Mouse (Mus musculus) urinary bladder, postnatal 4 days (tissue): ENCODE data around the gene Mymx.

Source experiments
- DNase-seq, 2 experiments: peaks; one replicate each; pipeline ENCODE4 v3.0.0; 2021 to 2022; ENCODE audit warnings: low spot score in 2 of 2

Gene Mymx

DNA sequence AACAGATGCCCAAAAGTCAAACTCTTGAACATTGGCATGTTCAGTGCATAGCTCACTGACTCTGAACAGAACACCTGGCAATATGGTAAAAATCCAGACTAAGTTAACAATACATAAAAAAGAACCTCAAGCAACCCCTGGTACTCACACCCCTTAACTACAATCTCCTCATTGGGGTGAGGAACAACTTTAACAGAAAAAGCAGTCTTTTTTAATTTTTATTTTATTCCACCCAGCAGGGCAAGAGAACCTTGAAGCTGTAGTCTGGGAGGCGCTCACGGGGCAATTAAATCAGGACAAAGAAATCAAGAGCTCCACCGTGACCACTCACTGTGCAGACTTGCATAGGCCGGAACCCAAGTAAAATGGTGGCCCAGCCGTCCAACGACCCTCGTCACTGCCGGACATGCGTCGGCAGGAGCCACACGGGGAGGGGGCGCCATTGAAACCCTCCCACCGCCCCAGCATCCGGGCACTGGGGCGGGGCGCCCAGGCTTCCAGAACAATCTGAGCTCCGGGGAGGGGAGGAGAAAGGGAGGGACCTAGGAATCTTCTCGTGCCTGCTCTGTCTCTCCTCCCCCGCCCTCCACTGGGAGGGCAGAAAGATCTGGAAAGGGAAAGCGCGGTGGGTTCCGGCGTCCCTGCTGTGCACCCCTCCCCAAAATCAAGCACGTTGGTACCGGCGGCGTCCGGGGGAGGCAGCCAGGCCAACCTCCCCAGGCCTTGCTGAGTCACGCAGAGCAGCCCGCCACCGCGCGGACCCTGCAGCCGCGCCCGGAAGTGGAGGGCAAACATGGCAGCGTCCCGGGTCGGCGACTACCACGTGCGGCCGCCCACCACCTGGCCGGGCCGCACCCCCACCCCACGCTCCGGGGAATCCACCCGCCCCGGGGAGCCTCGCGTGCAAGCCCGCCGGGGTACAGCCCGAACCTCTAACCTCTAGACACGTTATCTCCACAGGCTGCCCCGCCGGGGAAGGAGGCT lies 29.5 kb downstream of the Mymx start:
- DNase-seq: peak; percentile 77 to 78

DNA sequence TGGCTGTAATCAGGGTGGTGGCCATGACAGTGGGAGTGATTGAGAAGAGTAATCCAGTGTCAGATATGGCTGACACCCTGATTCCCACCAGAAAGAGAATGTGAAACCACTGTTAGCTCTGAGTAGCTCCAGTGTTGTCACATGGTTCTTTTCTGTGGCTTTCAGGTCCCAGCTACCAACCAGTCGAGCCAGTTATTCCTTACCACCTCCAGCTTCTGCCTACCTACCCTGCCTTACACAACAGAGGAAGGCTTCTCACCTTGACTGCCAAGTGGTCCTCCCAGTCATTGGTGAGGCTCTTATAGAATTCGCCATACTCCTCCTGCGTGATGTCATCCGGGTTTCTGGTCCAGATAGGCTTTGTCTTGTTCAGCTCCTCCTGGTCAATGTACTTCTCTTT lies 31.9 kb downstream of the Mymx start:
- DNase-seq: no peak

DNA sequence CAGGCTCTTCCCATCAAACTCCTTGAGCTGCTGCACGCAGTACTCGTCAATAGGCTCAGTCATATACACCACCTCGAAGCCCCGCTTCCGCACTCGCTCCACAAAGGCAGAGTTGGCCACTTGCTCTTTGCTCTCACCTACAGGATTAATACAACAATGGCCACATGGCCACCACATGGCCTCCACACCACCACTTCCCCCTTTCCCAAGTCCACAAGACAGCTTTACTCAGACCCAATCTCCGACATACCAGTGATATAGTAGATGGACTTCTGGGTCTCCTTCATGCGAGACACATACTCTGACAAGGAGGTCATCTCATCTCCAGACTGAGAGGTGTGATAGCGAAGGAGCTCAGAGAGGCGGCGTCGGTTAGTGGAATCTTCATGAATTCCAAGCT lies 32.9 kb downstream of the Mymx start:
- no peak for DNase-seq

DNA sequence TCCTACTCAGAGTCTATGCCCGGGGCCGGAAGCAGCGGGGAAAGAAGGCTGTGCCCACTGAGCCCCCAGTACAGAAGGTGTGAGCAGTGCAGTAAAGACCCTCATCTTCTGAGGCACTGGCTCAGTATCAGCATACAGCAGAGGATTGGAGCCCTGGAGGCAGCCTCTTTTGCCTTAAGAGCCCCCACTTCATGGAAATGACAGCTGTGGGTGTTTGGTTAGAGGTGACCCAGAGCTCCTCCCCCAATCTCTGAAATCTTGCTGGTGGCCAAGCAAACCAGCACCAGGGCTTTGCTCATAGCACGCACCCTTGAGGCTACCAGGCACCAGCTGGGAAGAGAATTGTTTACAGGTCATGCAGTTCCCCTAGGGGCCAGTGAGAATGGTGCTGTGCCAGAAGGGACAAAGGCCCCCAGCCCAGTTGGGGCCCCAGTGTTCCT lies 34.7 kb downstream of the Mymx start:
- no peak for DNase-seq

DNA sequence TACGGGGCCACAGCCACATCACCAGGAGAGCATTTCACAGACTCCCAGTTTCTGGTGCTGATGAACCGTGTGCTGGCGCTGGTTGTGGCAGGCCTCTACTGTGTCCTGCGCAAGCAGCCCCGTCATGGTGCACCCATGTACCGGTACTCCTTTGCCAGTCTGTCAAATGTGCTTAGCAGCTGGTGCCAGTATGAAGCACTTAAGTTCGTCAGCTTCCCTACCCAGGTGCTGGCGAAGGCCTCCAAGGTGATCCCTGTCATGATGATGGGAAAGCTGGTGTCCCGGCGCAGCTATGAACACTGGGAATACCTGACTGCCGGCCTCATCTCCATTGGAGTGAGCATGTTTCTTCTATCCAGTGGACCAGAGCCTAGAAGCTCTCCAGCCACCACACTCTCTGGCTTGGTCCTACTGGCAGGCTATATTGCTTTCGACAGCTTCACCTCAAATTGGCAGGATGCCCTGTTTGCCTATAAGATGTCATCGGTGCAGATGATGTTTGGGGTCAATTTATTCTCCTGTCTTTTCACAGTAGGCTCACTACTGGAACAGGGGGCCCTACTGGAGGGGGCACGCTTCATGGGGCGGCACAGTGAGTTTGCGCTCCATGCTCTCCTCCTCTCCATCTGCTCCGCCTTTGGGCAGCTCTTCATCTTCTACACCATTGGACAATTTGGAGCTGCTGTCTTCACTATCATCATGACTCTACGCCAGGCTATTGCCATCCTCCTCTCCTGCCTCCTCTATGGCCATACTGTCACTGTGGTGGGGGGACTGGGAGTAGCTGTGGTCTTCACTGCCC lies 35.3 kb downstream of the Mymx start:
- DNase-seq: no peak

DNA sequence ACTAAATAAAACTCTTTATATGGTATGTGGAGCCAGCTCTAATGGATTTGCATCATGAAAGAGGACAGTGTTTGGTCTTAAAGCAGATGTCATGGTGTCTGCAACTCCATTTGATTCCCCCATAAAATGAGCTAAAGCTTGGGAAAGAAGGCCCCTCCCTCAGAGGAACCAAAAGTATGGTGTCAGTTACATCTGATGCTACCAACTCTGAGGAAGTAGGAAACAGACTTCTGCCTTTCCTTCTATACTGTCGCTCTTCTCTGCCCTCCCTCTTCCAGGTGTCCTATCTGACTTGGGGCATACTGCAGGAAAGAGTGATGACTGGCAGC lies 35.9 kb downstream of the Mymx start:
- DNase-seq: no peak

DNA sequence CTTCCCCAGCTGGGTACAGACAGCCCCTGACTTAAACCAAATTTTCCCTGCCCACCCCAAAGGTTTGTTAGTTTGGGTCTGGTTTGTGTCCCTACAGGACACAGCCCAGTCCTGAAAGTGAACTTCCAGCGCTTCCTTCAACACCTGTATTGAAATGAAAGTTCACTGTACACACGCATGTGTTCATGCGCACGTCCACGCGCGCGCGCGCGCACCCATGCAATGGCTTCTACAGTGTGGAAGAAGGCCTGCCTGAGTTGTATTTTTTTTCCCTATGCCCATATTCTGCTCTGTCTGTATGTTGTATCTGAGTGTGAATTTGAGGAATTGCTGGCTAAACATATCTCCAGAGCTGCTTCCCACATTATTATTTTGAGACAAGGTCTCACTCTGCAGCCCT lies 36.8 kb downstream of the Mymx start:
- no peak for DNase-seq

DNA sequence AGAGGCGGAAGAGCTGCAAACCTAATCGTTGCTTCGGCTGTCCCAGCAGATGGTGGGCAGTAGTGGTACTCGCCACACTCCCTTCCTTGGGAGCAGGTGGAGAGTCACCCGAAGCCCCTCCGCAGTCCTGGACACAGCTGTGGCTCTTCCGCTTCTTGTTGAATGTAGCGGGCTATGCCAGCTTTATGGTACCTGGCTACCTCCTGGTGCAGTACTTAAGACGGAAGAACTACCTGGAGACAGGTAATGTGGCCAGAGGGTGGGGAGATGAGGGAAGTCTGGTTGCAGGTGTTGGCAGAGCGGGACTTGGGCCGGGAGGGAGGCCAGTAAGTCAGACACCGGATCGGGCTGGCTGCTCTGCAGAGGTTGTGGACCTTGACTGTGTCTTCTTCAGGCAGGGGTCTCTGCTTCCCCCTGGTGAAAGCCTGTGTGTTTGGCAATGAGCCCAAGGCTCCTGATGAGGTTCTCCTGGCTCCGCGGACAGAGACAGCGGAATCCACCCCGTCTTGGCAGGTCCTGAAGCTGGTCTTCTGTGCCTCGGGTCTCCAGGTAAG lies 37.3 kb downstream of the Mymx start:
- no peak for DNase-seq

DNA sequence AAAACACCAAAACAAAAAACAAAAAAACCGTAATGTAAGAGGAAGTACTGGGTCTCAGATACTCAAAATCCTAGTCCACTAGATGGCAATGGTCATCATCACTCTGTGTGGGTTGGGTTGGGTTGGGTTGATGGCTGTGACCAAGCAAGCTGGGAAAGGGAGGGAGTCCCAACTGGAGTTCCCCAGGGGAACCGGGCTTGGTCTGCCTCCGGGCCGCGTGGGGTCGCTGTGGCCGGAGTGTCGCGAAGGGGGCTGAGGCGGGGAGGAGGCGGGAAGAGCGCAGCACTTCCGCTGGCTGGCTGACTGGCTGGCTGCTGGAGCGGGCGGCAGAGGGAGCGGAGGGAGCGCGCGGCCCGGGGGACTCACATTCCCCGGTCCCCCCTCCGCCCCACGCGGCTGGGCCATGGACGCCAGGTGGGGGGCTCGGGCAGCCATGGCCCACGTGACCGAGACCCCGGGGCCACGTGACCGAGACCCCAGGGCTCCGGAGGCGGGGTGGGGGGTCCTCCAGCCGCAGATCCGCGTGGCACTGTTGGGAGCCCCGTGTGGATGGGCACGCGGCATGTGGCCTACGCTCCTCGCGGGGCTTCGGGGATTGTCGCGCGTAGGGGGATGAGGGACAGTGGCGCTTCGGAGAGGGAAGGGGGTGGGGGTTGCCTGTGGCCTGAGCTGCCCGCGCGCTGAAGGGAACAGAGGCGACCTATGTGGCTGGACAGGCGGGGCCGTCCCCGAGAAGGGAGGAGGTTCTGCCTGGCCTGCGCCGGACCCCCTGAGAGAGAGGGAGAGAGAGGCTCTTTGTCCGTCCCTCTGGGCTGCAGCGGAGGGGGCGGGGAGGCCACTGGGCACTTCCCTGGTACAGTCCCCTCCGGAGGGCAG lies 38.0 kb downstream of the Mymx start, which contains the start of gene Slc35b2:
Gene Slc35b2, plus strand, starts transcription at position 220 of the 876 bp plus-strand sequence.
- DNase-seq: peak; percentile 94 to 96

DNA sequence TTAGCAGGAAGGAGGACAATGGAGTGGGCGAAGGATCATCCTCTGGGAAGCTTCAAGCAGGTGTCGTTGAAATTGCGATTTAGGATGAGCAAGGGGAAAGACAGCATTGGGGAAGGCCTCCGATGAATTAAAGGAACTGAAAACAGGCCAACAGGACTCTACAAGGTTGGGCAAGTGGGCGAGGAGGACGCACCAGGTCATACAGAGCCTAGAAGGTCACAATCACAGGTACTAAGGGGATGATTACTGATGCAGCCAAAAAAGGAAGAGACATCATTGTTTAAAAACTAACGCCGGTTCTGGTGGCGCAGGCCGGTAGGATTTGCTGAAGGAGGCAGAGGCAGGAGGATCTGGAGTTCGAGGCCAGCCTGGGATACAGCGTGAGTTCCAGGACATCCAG lies 38.7 kb downstream of the Mymx start:
- DNase-seq: no peak

DNA sequence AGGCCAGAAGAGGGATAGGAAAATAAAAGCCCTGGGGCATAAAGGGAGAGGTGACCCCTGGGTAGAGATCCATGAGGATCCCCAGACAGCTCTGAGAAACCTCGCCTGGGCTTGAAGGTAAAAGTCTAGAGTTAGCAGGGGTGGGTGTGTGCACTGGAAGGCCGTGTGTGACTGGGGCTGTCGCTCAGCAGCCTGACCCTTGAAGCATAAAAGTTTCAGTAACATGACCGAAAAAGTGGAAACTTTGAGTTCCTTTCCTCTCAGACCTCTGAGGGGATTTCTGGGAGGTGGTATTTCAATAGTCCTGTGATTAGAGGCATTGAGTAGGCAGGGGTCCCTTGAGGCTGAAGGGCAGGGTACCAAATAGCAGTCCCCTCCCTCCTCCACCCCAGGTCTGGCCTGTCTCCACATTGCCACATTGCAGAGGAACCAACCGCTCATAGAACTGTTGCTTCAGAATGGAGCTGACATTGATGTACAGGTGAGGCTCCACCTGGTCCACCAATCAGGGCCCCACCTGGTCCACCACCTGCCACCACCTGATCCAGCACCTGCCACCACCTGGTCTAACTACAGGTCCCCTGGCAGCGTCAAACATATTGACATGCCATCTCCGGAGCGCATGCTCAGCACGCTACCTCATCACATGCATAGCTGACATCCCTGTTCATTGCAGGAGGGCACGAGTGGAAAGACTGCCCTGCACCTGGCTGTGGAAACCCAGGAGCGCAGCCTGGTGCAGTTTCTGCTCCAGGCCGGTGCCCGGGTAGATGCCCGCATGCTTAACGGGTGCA lies 42.0 kb downstream of the Mymx start:
- no peak for DNase-seq

DNA sequence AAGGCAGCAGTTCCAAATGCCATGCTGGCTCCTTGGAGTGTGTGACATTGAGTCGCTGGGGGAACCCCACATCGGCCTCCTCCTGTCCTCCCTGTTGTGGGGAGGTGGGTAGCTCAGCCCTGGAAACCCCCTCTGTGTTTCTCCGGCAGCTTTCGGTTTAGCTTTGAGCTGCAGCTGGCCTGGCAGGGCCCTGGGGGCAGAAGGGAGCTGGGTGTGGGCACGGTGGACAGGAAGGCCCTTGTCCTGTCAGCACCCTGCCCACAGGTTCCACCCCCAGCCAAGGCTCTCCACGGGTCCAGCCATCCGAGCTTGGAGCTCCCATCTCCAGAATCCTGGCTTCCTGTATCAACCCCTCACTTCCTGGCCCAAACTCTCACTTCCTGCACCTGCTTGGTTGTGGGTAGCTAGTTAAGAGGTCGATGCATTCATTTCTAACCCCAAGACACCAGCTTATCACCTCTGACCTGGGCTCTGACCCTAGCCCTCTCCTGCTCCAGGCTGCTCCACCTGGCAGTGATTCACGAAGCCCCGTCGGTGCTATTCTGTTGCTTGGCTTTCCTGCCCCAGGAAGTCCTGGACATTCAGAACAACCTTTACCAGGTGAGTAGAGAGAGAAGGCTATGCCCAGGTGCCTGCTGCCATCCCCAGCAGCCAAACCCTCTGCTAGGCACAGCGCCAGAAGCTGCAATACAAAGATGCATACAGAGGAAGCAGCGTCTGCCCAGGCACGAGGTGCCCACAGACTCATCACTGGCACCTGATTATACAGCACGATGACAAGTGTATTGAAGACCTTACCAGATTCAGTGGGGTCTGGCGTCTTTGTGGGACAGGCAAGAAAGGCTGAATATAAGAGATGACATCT lies 43.7 kb downstream of the Mymx start:
- DNase-seq: no peak

DNA sequence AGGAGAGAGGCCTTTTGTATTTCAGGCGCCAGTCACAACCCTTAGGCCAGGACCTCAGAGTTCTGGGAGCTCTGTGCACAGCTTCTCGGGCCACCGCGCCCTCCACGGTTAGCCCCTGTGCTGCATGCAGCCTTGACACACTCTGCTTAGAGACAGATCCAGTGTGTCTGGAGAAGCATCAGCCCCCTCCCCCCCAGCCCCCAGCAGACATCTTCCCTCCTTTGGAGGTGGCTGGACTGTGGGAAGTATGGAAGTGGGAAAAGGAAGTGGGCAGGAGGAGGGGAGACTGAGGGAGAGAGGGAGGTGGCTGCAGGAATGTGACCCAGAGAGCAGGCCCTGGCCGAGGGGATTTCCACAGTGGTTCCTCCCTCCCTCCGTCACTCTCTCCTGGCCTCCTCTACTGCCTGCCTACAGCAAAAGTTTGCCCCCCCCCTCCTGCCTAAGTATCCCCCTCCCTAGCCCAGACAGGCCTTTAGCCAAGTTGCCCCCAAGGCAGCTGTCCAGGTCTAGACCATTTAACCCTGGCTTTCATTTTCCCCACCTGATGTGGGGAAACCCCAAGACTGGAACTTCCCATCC lies 44.6 kb downstream of the Mymx start:
- no peak for DNase-seq

DNA sequence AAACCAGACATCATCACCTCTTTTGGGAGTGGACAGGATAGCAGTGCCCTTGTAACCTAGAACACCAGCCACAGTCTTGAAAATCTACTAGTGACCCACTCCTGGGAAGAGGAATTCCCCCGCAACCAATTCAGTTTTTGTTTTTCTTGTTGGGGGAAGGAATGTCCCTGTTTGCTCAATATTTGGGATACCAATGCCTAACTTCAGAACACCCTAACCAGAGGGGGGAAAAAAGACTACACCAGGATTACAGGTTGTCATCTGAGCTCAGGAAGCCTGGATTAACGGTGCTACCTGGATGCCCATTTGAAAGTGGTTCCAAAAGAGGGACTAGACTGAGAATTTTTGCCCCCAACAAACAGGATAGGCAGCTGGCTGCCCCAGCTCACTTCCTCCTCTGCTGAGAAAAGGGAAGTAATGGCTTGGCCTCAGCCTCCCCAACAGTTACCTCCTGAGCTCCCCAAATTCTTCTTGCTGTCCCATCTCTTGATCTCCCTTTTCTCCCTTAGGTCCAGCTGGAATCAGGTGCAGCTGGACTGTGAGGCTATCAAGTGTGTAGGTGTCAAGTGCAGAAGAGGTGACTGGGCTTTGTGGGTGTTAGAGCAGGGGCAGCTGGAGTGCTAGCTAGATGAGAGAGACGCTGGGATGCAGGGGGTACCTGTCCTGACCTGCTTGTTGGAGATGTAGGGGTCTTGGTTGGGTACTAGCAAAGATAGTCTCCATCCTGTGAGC lies 45.2 kb downstream of the Mymx start:
- no peak for DNase-seq

DNA sequence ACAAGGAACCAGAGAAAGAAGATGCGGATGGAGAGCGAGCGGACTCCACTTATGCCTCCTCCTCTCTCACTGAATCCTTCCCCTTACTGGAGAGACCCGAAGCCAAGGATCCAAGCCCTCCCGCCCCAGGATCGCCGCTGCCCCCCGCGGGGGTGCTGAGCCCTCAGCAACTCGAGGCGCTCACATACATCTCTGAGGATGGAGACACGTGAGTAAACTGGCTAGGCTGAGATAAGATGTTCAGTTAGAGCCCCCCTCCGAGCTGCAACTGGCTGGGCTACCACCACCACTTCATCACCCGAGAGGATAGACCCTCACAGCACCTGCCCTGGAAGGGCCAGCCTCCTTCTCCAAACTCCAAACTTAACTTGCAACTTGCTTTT lies 45.8 kb downstream of the Mymx start:
- no peak for DNase-seq

DNA sequence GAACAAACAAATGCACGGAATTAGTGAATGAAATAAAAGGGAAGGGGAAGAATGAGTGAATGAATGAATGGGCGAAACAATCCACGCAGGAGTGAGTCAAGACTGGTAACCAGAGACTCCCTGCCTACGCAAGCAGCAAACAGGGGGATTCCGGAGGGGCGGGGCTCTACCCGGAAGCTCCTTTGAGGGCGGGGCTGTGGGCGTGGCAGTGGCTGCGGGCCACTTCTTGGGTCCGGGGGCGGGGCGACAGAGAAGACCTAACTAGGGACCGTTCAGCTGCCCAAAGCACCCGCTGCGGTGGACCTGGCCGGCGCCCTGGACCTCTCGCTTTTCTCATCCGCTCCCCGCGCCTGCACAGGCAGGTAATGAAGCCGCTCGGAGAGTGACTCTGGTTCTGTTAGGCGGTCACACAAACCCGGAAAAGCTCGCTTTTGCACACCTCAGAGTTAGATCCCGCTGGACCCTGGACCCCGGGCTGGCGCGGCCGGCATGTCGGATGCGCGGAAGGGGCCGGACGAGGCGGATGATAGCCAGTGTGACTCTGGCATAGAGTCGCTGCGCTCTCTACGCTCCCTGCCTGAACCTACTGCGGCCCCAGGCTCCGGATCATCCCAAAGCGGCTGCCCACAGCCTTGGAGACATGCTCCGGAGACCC lies 46.3 kb downstream of the Mymx start, which contains the start of gene Nfkbie:
Gene Nfkbie, plus strand, starts transcription at position 252 of the 655 bp plus-strand sequence.
- DNase-seq: peak; percentile 88 to 95

DNA sequence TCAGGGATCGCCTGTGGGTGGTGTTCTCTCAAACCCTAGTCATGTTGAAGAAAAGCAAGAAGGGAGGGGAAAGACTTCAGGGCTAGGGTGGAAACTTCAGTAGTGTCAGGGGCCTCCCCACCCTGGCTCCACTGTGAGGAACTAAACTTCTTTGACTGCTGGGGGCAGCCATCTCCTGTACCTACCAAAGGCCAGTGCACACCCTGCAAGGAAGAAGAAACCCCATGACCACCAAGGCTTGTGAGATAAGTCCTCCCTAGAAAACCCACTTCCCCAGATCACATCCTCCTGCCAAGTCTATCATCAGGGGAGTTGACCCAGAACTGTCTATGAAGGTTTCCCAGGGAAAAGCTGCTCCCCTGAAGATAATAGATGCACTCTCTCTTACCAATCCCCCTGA lies 47.5 kb downstream of the Mymx start:
- DNase-seq: no peak

DNA sequence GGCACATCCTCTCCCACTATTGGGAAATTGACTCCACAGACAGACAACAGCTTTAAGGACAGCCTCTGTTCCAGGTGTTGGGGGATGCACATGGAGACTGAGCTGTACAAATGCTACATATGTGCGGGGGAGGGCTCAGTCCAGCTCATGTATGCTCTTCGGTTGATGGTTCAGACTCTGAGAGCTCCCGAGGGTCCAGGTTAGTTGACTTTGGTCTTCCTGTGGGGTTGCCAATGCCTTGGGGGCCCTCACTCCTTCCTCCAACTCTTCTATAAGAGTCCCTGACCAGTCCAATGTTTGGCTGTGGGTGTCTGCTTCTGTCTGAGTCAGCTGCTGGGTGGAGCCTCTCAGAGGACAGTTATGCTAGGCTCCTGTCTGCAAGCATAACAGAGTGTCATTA lies 48.8 kb downstream of the Mymx start:
- no peak for DNase-seq
